Mouse (Mus musculus) liver, adult (tissue): ENCODE measurements around the gene Pold2.
A peak's percentile ranks its signal among the peaks of the same experiment; 100 is the strongest.

ENCODE experiments used
- GATA4 ChIP-seq: IDR thresholded peaks from 2 replicates; pipeline ENCODE4 v1.6.1; 2014; ENCODE audit warnings: mild to moderate bottlenecking, low read length; ENCODE audit not compliant: insufficient replicate concordance

Pold2 gene

GRCm38 (mm10) chr11:5852314-5852713, 25.8 kb downstream of the Pold2 start:
- TF ChIP-seq GATA4, result no peak

- no peak for TF ChIP-seq GATA4
Measured at GRCm38 (mm10) chr11:5851021-5851736, 26.9 kb downstream of the Pold2 start.

GRCm38 (mm10) chr11:5850452-5850851, 27.6 kb downstream of the Pold2 start:
- no peak for TF ChIP-seq GATA4

- TF ChIP-seq GATA4, result no peak
Measured at GRCm38 (mm10) chr11:5849316-5849715, 28.8 kb downstream of the Pold2 start.

- TF ChIP-seq GATA4, result no peak
Measured at GRCm38 (mm10) chr11:5848741-5849140, 29.4 kb downstream of the Pold2 start.

- 0 out of 2 replicates have a peak, but pooled peaks have one; percentile 8 for TF ChIP-seq GATA4
Measured at GRCm38 (mm10) chr11:5846639-5847345, 31.3 kb downstream of the Pold2 start.

GRCm38 (mm10) chr11:5843131-5843530, 35.0 kb downstream of the Pold2 start:
- TF ChIP-seq GATA4, result no peak

GRCm38 (mm10) chr11:5841751-5842150, 36.3 kb downstream of the Pold2 start:
- TF ChIP-seq GATA4, result no peak

DNA sequence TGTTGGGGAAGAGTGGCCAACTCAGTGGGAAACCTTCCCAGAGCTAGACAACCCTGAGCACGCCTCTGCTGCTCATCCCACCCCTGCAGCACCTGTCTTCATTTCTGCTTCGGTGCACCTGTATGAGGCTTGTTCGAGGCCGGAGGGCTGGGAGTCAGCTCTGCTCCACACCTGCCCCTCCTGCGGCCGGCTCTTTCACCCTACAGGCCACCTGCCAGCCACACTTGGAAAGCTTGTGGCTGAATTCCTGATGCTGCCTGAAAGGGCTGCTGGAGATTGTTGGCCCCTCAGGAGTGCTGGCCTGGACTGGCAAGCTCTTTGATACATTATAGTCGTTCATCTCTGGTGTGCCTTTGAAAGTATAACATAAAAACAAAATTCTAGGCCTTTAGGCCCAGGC, 37.7 kb downstream of the Pold2 start:
- no peak for TF ChIP-seq GATA4

DNA sequence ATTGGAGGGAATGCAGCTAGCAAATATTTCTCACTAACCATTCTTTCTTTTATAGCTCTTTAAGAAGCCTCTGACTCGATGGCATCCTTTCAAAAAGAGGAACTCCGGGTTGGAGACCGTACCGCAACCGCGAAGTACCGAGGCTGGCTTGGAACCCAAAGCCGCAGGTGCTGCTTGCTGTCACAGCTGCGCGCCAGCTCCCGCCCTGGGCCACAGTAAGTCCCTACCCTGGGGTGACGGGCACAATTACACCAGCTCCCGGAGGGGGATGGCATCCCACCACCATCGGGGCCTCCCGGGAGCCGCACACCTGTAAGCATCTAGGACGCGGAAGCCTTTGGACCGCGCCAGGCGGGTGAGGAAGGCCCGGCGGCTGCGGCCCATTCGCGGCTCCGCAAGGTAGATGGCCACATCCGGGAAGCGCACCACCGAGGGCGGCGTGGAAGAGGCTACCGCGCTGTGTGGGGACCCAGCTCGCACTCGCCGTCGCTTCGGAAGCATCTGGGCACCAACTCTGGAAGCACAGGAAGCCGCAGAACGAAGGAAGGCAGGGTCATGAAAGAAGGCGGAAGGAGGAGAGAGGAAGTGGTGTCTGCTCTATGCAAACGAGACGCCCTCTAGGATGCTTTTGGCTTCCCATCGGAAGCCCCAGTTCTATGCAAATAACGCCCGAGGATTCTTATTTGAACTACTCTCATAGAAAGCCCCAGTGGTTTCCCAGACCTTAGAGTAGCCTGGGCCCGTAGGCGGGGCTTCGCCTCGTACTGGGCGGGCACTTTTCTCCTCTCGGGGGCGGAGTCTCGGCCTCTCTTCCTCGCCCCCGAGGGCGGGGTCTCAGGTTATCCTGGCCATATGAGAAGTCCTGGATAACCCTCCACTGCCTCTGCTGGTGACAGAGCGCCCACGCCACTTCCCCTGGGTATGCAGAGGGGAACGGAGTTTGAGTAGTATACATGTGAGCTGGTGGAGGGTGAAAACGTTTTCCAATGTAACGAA, 40.5 kb downstream of the Pold2 start, which contains the start of gene Polm:
Gene Polm, minus strand, starts transcription at position 766 of the 996 bp plus-strand sequence.
- TF ChIP-seq GATA4, result no peak

DNA sequence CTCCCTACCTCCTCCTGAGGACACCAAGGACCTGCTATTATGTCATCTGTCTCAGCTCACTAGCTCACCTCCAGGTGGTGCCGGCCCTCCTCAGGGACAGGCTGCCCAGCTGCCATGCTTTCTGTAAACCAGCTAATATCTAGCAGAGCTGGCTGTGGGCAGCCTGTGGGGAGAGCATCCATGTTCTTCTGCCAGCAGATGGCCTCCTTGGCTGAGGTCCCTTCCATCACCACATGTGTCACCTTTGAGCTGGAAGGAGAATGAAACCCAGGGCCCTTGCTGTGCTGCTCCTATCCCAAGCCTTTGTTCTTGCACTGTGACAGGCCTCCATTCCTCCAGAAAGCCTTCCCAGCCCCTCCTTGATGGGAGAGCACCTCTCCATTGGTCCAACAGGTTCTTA, 42.0 kb downstream of the Pold2 start:
- no peak for TF ChIP-seq GATA4

DNA sequence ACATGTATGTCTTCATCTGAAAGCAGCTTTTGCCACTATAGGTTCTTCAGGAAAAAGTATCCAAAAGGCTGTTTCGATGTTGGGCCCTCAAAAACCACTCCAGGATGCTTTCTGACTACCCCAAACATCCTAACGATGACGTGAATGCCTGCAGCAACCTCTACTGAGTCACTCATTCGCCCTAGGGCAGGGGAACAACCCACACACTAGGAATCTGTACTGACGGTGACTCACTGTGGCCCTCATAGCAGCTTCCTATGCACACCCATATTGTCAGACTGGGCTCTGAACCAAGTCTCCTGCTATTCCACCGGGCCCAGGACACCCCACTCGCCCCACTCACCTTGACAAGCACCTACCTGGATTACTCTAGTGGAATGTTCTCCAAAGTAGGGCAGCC, 43.0 kb downstream of the Pold2 start:
- no peak for TF ChIP-seq GATA4

- TF ChIP-seq GATA4, result no peak
Measured at GRCm38 (mm10) chr11:5834506-5834905, 43.6 kb downstream of the Pold2 start.

- TF ChIP-seq GATA4, result no peak
Measured at GRCm38 (mm10) chr11:5829327-5829726, 48.8 kb downstream of the Pold2 start.

DNA sequence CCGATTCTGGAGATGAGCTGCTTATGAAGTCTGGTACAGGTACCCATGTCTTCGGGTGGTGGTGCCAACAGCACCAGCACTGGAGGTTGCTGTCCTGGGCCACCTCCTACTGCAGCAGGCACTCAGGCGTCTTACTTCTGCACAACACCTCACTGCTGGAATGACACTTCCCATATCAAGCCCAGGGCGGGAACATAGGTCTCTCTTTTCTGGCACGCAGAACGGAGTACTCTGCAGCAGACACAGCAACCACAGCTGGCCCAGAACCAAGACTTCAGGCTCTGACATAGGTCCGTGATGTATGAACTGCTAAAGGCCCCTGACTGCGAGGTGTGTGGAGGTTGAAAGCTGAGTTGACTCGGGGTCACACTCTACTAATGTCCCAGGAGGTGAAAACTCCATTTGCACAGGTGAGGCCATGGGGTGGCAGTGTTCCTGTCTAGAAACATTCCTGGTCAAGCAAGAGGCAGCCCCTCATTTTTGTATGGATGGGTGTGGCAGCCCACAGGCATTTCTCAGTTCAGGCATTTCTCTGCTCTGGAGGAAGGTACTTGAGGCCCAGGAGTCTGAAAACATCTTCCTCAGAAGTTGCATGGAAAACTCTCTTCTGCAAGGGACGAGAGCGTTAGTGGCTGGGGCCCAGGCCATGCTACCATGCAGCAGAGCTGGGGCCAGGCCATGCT, 49.4 kb downstream of the Pold2 start:
- TF ChIP-seq GATA4, result no peak
